Mouse (Mus musculus): Measurements from ENCODE around the gene Cyren. TPM values are rescaled to one million over a fixed set of nuclear protein-coding genes. Genes with fewer than 3 reads are reported as not detected.

The Cyren gene
- polyA plus RNA-seq, 1 experiment from 2014 or later = 18.0 TPM

GRCm38 (mm10) chr6:34871929-34872328 is 5.9 kb downstream of the Cyren start:
- no peak for ATAC-seq (ENCODE audit: low FRiP score, low read depth)
- H3K4me3 ChIP-seq = no peak overlapping the region
- no peak overlapping the region for H3K4me2 ChIP-seq (replicated peaks)
- H3K9me3 ChIP-seq = no peaks in the 10 kb centered on the region
- 87% methylated on average over 7 of the region's 7 CpGs for whole genome bisulfite sequencing
- H3K27ac ChIP-seq = no peak overlapping the region
- peaks cover 31% of the 10 kb centered on the region for H3K36me3 ChIP-seq
- H3K9ac ChIP-seq = no peak overlapping the region
- no peaks in the 10 kb centered on the region for H3K27me3 ChIP-seq
- peaks cover 28% of the 10 kb centered on the region for H3K4me1 ChIP-seq

GRCm38 (mm10) chr6:34870724-34871123 is 7.1 kb downstream of the Cyren start:
- WGBS = 52% methylated on average over 5 of the region's 5 CpGs
- no peak for ATAC-seq (ENCODE audit: low FRiP score, low read depth)
- Histone ChIP-seq H3K9ac (no peak overlapping the region), H3K9me3 (no peaks in the 10 kb centered on the region), H3K27ac (peak overlapping the region; percentile 39; the same call in 1 of the 2 replicates), H3K4me1 (peaks cover 23% of the 10 kb centered on the region), H3K36me3 (peaks cover 26% of the 10 kb centered on the region), H3K4me3 (no peak overlapping the region), H3K27me3 (no peaks in the 10 kb centered on the region), H3K4me2 (replicated peaks) (no peak overlapping the region)

- ATAC-seq (ENCODE audit: low FRiP score, low read depth) = no peak
- H3K4me1 ChIP-seq = peaks cover 29% of the 10 kb centered on the region
- 75% methylated on average over 5 of the region's 5 CpGs for WGBS
- no peak overlapping the region; the same call in 1 of the 2 replicates for H3K9ac ChIP-seq
- H3K4me2 ChIP-seq (replicated peaks) = no peak overlapping the region
- H3K27ac ChIP-seq = peak overlapping the region; percentile 16; the same call in 1 of the 2 replicates
- H3K27me3 ChIP-seq = no peaks in the 10 kb centered on the region
- H3K36me3 ChIP-seq = peaks cover 23% of the 10 kb centered on the region
- no peak overlapping the region for H3K4me3 ChIP-seq
- no peaks in the 10 kb centered on the region for H3K9me3 ChIP-seq
These were observed 7.7 kb downstream of the Cyren start for GRCm38 (mm10) chr6:34870136-34870535.

GRCm38 (mm10) chr6:34869225-34869915 is 8.5 kb downstream of the Cyren start:
- Histone ChIP-seq H3K4me3 (no peak overlapping the region), H3K4me1 (peaks cover 30% of the 10 kb centered on the region), H3K4me2 (replicated peaks) (no peak overlapping the region), H3K27me3 (no peaks in the 10 kb centered on the region), H3K9ac (no peak overlapping the region), H3K9me3 (no peaks in the 10 kb centered on the region), H3K27ac (0 out of 2 replicates have a peak overlapping the region, but pooled peaks have one; percentile 16), H3K36me3 (peaks cover 18% of the 10 kb centered on the region)
- no peak for ATAC-seq (ENCODE audit: low FRiP score, low read depth)
- WGBS = 76% methylated on average over 13 of the region's 13 CpGs

GRCm38 (mm10) chr6:34868507-34869217 is 9.2 kb downstream of the Cyren start:
- ATAC-seq (ENCODE audit: low FRiP score, low read depth) = no peak

GRCm38 (mm10) chr6:34867995-34868350 is 9.9 kb downstream of the Cyren start:
- Histone ChIP-seq H3K4me3 (no peak overlapping the region), H3K9me3 (no peaks in the 10 kb centered on the region), H3K4me2 (replicated peaks) (no peak overlapping the region), H3K27me3 (no peaks in the 10 kb centered on the region), H3K36me3 (peaks cover 4% of the 10 kb centered on the region; the same call in 1 of the 2 replicates), H3K27ac (no peak overlapping the region), H3K9ac (no peak overlapping the region), H3K4me1 (peaks cover 35% of the 10 kb centered on the region)
- no peak for ATAC-seq (ENCODE audit: low FRiP score, low read depth)
- 85% methylated on average over 10 of the region's 10 CpGs for WGBS

More at GRCm38 (mm10) chr6:34868507-34869217, 9.2 kb downstream of the Cyren start:
- Histone ChIP-seq H3K36me3 (peaks cover 11% of the 10 kb centered on the region), H3K4me2 (replicated peaks) (no peak overlapping the region), H3K27me3 (no peaks in the 10 kb centered on the region), H3K9ac (no peak overlapping the region), H3K27ac (no peak overlapping the region), H3K9me3 (no peaks in the 10 kb centered on the region), H3K4me1 (peaks cover 30% of the 10 kb centered on the region), H3K4me3 (no peak overlapping the region)
- 79% methylated on average over 20 of the region's 20 CpGs for WGBS

GRCm38 (mm10) chr6:34867301-34867994 is 10.4 kb downstream of the Cyren start:
- no peaks in the 10 kb centered on the region for H3K9me3 ChIP-seq
- no peak overlapping the region for H3K9ac ChIP-seq
- WGBS = 81% methylated on average over 16 of the region's 16 CpGs
- no peak overlapping the region for H3K4me2 ChIP-seq (replicated peaks)
- H3K4me1 ChIP-seq = peaks cover 39% of the 10 kb centered on the region
- H3K27me3 ChIP-seq = no peaks in the 10 kb centered on the region
- no peak for ATAC-seq (ENCODE audit: low FRiP score, low read depth)
- H3K27ac ChIP-seq = no peak overlapping the region
- no peak overlapping the region for H3K4me3 ChIP-seq
- no peaks in the 10 kb centered on the region for H3K36me3 ChIP-seq

- no peak overlapping the region for H3K4me2 ChIP-seq (replicated peaks)
- no peaks in the 10 kb centered on the region for H3K9me3 ChIP-seq
- peaks cover 36% of the 10 kb centered on the region for H3K4me1 ChIP-seq
- H3K4me3 ChIP-seq = no peak overlapping the region
- H3K27ac ChIP-seq = no peak overlapping the region
- no peak overlapping the region for H3K9ac ChIP-seq
- 57% methylated on average over 8 of the region's 8 CpGs for WGBS
- ATAC-seq (ENCODE audit: low FRiP score, low read depth) = no peak
- H3K27me3 ChIP-seq = no peaks in the 10 kb centered on the region
- no peaks in the 10 kb centered on the region for H3K36me3 ChIP-seq
These were observed 11.1 kb downstream of the Cyren start for GRCm38 (mm10) chr6:34866786-34867185.

GRCm38 (mm10) chr6:34865711-34866593 is 11.9 kb downstream of the Cyren start:
- Histone ChIP-seq H3K27ac (no peak overlapping the region), H3K4me3 (no peak overlapping the region), H3K9me3 (no peaks in the 10 kb centered on the region), H3K27me3 (no peaks in the 10 kb centered on the region), H3K9ac (no peak overlapping the region), H3K4me2 (replicated peaks) (no peak overlapping the region), H3K4me1 (peaks cover 32% of the 10 kb centered on the region), H3K36me3 (no peaks in the 10 kb centered on the region)
- no peak for ATAC-seq (ENCODE audit: low FRiP score, low read depth)
- WGBS = 54% methylated on average over 7 of the region's 7 CpGs

GRCm38 (mm10) chr6:34865213-34865612 is 12.6 kb downstream of the Cyren start:
- Histone ChIP-seq H3K36me3 (no peaks in the 10 kb centered on the region), H3K4me1 (peaks cover 24% of the 10 kb centered on the region), H3K9ac (no peak overlapping the region), H3K9me3 (no peaks in the 10 kb centered on the region), H3K4me3 (no peak overlapping the region), H3K27me3 (no peaks in the 10 kb centered on the region), H3K27ac (no peak overlapping the region), H3K4me2 (replicated peaks) (no peak overlapping the region)
- 60% methylated on average over 5 of the region's 5 CpGs for WGBS
- no peak for ATAC-seq (ENCODE audit: low FRiP score, low read depth)

GRCm38 (mm10) chr6:34863786-34864514 is 13.9 kb downstream of the Cyren start:
- peaks cover 20% of the 10 kb centered on the region for H3K4me1 ChIP-seq
- no peaks in the 10 kb centered on the region for H3K9me3 ChIP-seq
- H3K27ac ChIP-seq = no peak overlapping the region
- no peak overlapping the region for H3K4me2 ChIP-seq (replicated peaks)
- 60% methylated on average over 9 of the region's 9 CpGs for WGBS
- H3K9ac ChIP-seq = no peak overlapping the region
- H3K4me3 ChIP-seq = no peak overlapping the region
- H3K27me3 ChIP-seq = no peaks in the 10 kb centered on the region
- no peak for ATAC-seq (ENCODE audit: low FRiP score, low read depth)
- no peaks in the 10 kb centered on the region for H3K36me3 ChIP-seq

Measured in limb, embryonic 13.5 days (tissue).